Mouse (Mus musculus): Measurements from ENCODE around the gene Usp21.

GRCm38 (mm10) chr1:171272086-171272485, 15.7 kb downstream of the Usp21 start:
- TF ChIP-seq POLR2A (IDR thresholded peaks at IDR 0.05; ENCODE audit: insufficient read depth, low read depth, low read length) (no peak), CTCF (IDR thresholded peaks at IDR 0.05; ENCODE audit: insufficient read depth, low read depth, low read length) (no peak)

Data from olfactory bulb, adult 2 months (tissue).